Mouse (Mus musculus) kidney, postnatal 0 days (tissue): ENCODE data around the gene Mgmt. TPM values are rescaled to one million over a fixed set of nuclear protein-coding genes. Genes with fewer than 3 reads are reported as not detected.

Experiments
- ATAC-seq: fragments of 200-750 bp; cut with Nextera tagmentation; replicated peaks from 2 replicates; pipeline ENCODE4 v1.8.0; 2017; ENCODE audit warnings: low read depth, moderate number of reproducible peaks, moderate TSS enrichment, moderate library complexity; ENCODE audit not compliant: low FRiP score
- DNase-seq: peaks from one replicate; pipeline ENCODE4 v3.0.0-alpha.2; 2016; ENCODE audit warnings: low spot score
- H3K27ac ChIP-seq: fragments of 300-500 bp; sonication (generic); 2 replicates; pipeline ENCODE4 v1.5.1; 2014; ENCODE audit warnings: mild to moderate bottlenecking
- H3K27me3 ChIP-seq: fragments of 300-500 bp; sonication (generic); 2 replicates; pipeline ENCODE4 v1.6.1; 2014; ENCODE audit warnings: low read length, mixed read lengths; ENCODE audit not compliant: insufficient read depth
- H3K36me3 ChIP-seq: fragments of 300-500 bp; sonication (generic); 2 replicates; pipeline ENCODE4 v1.6.1; 2014; ENCODE audit warnings: low read length, mixed read lengths; ENCODE audit not compliant: insufficient read depth
- H3K4me1 ChIP-seq: fragments of 300-500 bp; sonication (generic); replicated peaks from 2 replicates; pipeline ENCODE4 v1.6.1; 2014; ENCODE audit warnings: antibody characterized with exemption, low read length, mixed read lengths; ENCODE audit not compliant: insufficient read depth
- H3K4me2 ChIP-seq: fragments of 300-500 bp; sonication (generic); 2 replicates; pipeline ENCODE4 v1.6.1; 2014; ENCODE audit warnings: mild to moderate bottlenecking, low read length, moderate library complexity, mixed read lengths
- H3K4me3 ChIP-seq: fragments of 300-500 bp; sonication (generic); replicated peaks from 2 replicates; pipeline ENCODE4 v1.5.1; 2014; ENCODE audit warnings: low read depth, low read length
- H3K9ac ChIP-seq: fragments of 300-500 bp; sonication (generic); 2 replicates; pipeline ENCODE4 v1.6.1; 2014; ENCODE audit warnings: low read depth, low read length
- H3K9me3 ChIP-seq: fragments of 300-500 bp; sonication (generic); replicated peaks from 2 replicates; pipeline ENCODE4 v1.6.1; 2016; ENCODE audit warnings: low read length, inconsistent platforms, mixed read lengths
- CTCF ChIP-seq: IDR thresholded peaks from 2 replicates; pipeline ENCODE4 v1.5.1; 2016; ENCODE audit warnings: antibody characterized with exemption, low read depth, mild to moderate bottlenecking, moderate library complexity
- WGBS: fragments of 180-500 bp; shearing (Covaris S2); extraction: QIAGEN DNeasy Blood & Tissue Kit; methylation state at CpG from one replicate; pipeline ENCODE4 v1.1.7; 2014; 5-methylcytosine and 5-hydroxymethylcytosine counted together
- polyA plus RNA-seq: library from polyadenylated mRNA; unstranded; fragments of >200 nt; fragmentation: Nextera tagmentation; extraction: Ambion mirVana; gene quantifications from 2 replicates; pipeline ENCODE4 v1.2.1, GENCODE M21; 2015

The Mgmt gene
- polyA plus RNA-seq, 1 experiment from 2014 or later = 5.7 TPM

DNA sequence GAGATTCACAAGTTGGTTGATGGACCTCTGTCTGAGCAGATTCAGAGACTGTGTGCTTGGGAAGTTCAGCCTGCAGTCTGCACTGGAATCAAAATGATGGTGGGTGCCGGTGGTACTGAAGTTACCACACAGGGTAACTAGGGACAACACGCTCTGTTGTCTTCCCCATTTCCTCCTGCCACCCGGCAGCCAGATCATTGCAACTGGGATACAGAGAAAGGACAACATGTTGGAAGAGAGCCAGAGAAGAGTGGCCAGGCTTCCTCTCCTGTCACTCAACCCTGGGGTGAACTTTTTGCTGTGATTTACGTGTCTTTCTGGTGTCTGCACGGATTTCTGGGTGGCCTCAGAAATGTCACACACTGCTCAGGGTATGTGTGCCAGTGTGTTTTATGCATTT, 107.4 kb downstream of the Mgmt start:
- Histone ChIP-seq H3K27me3 (no peaks in the 10 kb centered on the region; the same call in 1 of the 2 replicates), H3K9ac (no peak overlapping the region), H3K9me3 (no peaks in the 10 kb centered on the region), H3K4me2 (no peak overlapping the region), H3K27ac (no peak overlapping the region), H3K4me3 (no peak overlapping the region), H3K4me1 (peaks cover 17% of the 10 kb centered on the region), H3K36me3 (no peaks in the 10 kb centered on the region)
- DNase-seq (peak; percentile 45), ATAC-seq (no peak)
- 35% methylated on average over 5 of the region's 5 CpGs for WGBS
- no peak for TF ChIP-seq CTCF

DNA sequence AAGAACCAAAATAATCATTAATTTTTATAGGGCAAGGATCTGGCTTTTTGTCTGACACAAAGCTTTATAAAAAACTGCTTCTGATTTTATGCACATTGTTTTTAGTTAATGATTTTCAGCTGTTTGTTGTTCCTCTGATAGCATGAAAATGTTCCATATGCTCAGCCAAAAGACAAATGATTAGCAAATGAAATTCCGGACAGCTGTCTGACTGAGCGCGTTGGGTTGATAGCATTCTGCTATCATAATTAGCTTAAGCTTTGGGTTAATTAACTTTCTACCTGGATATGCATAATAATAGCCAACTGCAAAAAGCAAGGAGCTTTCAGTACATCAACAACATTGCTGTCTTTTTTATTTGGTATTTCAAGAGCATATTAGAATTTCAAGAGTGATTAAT, 108.0 kb downstream of the Mgmt start:
- ATAC-seq (no peak), DNase-seq (peak; percentile 32)
- 69% methylated on average over 3 of the region's 3 CpGs for WGBS
- H3K36me3 ChIP-seq = no peaks in the 10 kb centered on the region
- H3K4me2 ChIP-seq = no peak overlapping the region
- no peaks in the 10 kb centered on the region for H3K9me3 ChIP-seq
- H3K4me3 ChIP-seq = no peak overlapping the region
- peaks cover 17% of the 10 kb centered on the region for H3K4me1 ChIP-seq
- no peak overlapping the region for H3K9ac ChIP-seq
- TF ChIP-seq CTCF = no peak
- H3K27ac ChIP-seq = no peak overlapping the region
- H3K27me3 ChIP-seq = no peaks in the 10 kb centered on the region; the same call in 1 of the 2 replicates

DNA sequence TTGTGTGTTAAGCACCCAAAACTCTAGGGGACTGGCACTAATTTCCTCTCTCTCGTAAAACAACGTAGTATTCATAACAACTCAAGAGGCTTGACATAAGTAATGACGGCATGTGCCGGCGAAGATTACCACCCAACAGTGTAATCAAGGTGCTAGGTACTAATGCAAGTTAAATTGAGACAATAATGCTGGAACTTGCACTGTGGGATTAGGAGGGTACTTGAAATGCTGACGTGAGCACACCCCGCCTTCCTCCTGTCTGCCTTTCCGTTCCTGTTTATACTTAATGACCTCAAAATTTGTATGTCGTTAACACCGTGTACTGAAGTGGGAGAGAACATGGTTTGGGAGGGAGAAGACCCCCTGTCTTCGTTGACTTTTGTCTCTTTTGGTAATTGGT, 110.9 kb downstream of the Mgmt start:
- H3K9me3 ChIP-seq = no peaks in the 10 kb centered on the region
- H3K9ac ChIP-seq = no peak overlapping the region
- peaks cover 17% of the 10 kb centered on the region for H3K4me1 ChIP-seq
- H3K4me2 ChIP-seq = no peak overlapping the region
- no peaks in the 10 kb centered on the region; the same call in 1 of the 2 replicates for H3K27me3 ChIP-seq
- 56% methylated on average over 11 of the region's 11 CpGs for WGBS
- no peak for TF ChIP-seq CTCF
- H3K36me3 ChIP-seq = no peaks in the 10 kb centered on the region
- H3K27ac ChIP-seq = no peak overlapping the region
- no peak for DNase-seq
- ATAC-seq = no peak
- no peak overlapping the region for H3K4me3 ChIP-seq

DNA sequence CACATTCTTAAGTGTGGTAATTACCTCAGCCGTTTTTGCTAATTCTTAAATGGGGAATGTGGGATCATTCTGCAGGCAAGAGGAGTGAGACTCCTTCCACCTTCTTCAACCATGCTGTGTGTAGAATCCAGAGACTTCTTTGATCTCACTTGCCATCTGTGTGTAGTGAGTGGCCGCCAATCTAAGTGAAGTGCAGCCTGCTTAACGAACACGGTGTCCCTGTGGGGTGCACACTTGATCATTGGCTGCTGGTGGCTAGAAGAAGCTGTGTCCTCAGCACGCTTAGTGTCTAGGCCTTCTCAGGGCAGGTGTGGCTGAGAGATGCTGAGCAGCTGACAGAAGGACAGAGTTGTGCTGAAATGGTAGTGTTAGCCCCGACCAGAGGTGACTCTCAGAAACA, 113.9 kb downstream of the Mgmt start:
- no peaks in the 10 kb centered on the region for H3K4me1 ChIP-seq
- 78% methylated on average over 6 of the region's 6 CpGs for WGBS
- H3K36me3 ChIP-seq = no peaks in the 10 kb centered on the region
- ATAC-seq (no peak), DNase-seq (no peak)
- no peak for TF ChIP-seq CTCF
- H3K4me2 ChIP-seq = no peak overlapping the region
- H3K9ac ChIP-seq = no peak overlapping the region
- no peaks in the 10 kb centered on the region for H3K9me3 ChIP-seq
- no peaks in the 10 kb centered on the region for H3K27me3 ChIP-seq
- H3K27ac ChIP-seq = no peak overlapping the region
- H3K4me3 ChIP-seq = no peak overlapping the region

DNA sequence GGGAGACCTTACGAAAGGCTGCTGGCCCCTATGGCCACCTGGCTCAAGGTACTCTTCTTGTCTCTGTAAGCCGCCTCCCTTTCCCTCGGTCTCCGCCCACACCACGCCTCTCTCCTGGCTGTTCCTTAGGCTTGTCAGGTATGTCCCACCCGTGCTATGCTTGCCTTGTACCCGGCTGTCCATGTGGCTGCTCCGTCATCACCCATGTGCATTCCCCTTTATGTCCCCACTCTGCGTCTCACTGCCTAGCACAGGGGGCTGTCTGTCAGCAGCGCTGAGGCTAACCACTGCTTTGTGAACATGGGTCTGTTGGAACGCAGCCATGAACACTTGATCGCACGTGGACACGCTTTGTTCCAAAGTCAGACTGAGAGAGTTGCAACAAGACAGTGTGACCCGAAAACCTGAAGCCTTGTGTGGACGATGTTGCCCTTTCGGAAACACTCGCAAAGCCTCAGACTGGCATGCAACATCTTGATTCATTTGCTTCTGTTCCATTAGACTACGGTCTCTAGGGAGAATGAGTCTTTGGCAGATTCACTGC, 115.4 kb downstream of the Mgmt start:
- no peak for DNase-seq
- ATAC-seq = no peak
- H3K4me1 ChIP-seq = no peaks in the 10 kb centered on the region

DNA sequence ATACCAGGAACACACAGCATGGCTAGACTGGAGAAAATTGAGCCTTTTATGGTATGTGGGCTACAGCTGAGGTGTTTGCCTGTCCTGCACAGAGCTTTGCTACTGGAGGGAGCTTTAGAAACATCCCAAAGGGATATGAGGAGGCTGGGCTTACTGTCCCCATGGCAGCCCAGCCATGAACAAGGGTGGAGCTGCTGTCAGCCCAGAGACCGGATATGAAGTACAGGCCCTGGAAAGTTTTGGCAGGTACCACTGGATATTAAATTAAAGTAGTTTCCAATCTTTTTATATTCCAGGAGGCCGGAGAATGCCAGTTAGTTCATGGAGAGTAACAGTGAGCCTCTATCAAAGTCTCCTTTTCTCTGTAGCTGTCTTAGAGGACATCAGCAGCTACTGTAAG, 116.0 kb downstream of the Mgmt start:
- WGBS = 72% methylated on average over 2 of the region's 2 CpGs
- ATAC-seq = no peak

More for the DNA sequence above, 115.4 kb downstream of the Mgmt start:
- Histone ChIP-seq H3K27ac (no peak overlapping the region), H3K9ac (no peak overlapping the region), H3K36me3 (no peaks in the 10 kb centered on the region), H3K9me3 (no peaks in the 10 kb centered on the region), H3K27me3 (no peaks in the 10 kb centered on the region), H3K4me3 (no peak overlapping the region), H3K4me2 (no peak overlapping the region)
- WGBS = 82% methylated on average over 19 of the region's 19 CpGs
- TF ChIP-seq CTCF = no peak

DNA sequence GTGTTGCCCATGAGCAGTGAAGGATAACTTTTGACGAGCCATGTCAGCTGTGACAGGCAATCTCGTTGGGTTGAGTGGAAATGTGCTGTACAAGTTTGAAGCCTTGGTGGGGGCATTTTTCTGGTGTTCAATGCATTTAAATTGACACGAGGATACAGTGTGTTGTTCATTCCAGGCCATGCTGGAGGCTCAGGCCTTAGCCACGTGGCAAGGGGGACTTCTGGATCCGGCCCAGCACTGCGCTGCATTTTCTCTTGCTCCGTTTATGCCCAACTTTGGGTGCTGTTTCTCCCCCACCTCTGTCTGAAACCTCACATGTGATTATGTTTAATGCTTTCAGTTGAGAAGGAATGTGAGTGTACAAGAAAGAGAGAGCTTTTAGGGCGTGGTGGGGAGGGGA, 118.3 kb downstream of the Mgmt start:
- Histone ChIP-seq H3K9me3 (no peaks in the 10 kb centered on the region), H3K4me3 (no peak overlapping the region), H3K27ac (no peak overlapping the region), H3K4me2 (no peak overlapping the region), H3K9ac (no peak overlapping the region), H3K36me3 (no peaks in the 10 kb centered on the region), H3K27me3 (no peaks in the 10 kb centered on the region), H3K4me1 (no peaks in the 10 kb centered on the region)
- WGBS = 60% methylated on average over 8 of the region's 8 CpGs
- no peak for ATAC-seq
- no peak for DNase-seq
- TF ChIP-seq CTCF = no peak

More for the DNA sequence above, 116.0 kb downstream of the Mgmt start:
- no peak for TF ChIP-seq CTCF
- DNase-seq = peak; percentile 16
- Histone ChIP-seq H3K4me3 (no peak overlapping the region), H3K9me3 (no peaks in the 10 kb centered on the region), H3K4me2 (no peak overlapping the region), H3K4me1 (no peaks in the 10 kb centered on the region), H3K27me3 (no peaks in the 10 kb centered on the region), H3K9ac (no peak overlapping the region), H3K36me3 (no peaks in the 10 kb centered on the region), H3K27ac (no peak overlapping the region)
